Mouse (Mus musculus): ENCODE data around the gene Ipp.
A peak's percentile ranks its signal among the peaks of the same experiment; 100 is the strongest.

Gene Ipp

GRCm38 (mm10) chr4:116507425-116508218 lies at the start of gene Ipp:
TSS of gene Ipp (plus strand) at chr4:116507549.
- peak; percentile 96 for DNase-seq

GRCm38 (mm10) chr4:116461943-116462342 lies 45.4 kb upstream of the Ipp start:
- no peak for DNase-seq

GRCm38 (mm10) chr4:116463231-116464125 lies 43.9 kb upstream of the Ipp start:
- DNase-seq = peak; percentile 43

GRCm38 (mm10) chr4:116464126-116464981 lies 43.0 kb upstream of the Ipp start, which contains the start of gene Mast2:
TSS of gene Mast2 (minus strand) at chr4:116464183.
- DNase-seq = peak; percentile 85

- DNase-seq = no peak
Observed at GRCm38 (mm10) chr4:116481322-116481721, 26.0 kb upstream of the Ipp start.

- DNase-seq = no peak
Observed at GRCm38 (mm10) chr4:116483476-116483875, 23.9 kb upstream of the Ipp start.

- no peak for DNase-seq
Observed at GRCm38 (mm10) chr4:116491119-116491536, 16.2 kb upstream of the Ipp start.

GRCm38 (mm10) chr4:116491886-116492285 lies 15.5 kb upstream of the Ipp start:
- no peak for DNase-seq

GRCm38 (mm10) chr4:116492460-116492859 lies 14.9 kb upstream of the Ipp start:
- no peak for DNase-seq

- DNase-seq = no peak
Observed at GRCm38 (mm10) chr4:116493646-116494045, 13.7 kb upstream of the Ipp start.

GRCm38 (mm10) chr4:116499978-116500377 lies 7.4 kb upstream of the Ipp start:
- no peak for DNase-seq

GRCm38 (mm10) chr4:116506886-116507424 lies 394 bp upstream of the Ipp start:
- DNase-seq = no peak

- no peak for DNase-seq
Observed at GRCm38 (mm10) chr4:116531109-116531508, 23.8 kb downstream of the Ipp start.

GRCm38 (mm10) chr4:116536351-116536750 lies 29.0 kb downstream of the Ipp start:
- DNase-seq = no peak

- no peak for DNase-seq
Observed at GRCm38 (mm10) chr4:116537737-116538136, 30.4 kb downstream of the Ipp start.

GRCm38 (mm10) chr4:116550432-116550831 lies 43.1 kb downstream of the Ipp start:
- no peak for DNase-seq

GRCm38 (mm10) chr4:116553035-116553434 lies 45.7 kb downstream of the Ipp start:
- no peak for DNase-seq

GRCm38 (mm10) chr4:116555413-116556300 lies 48.3 kb downstream of the Ipp start, which contains the start of gene Tmem69:
TSS of gene Tmem69 (minus strand) at chr4:116555936.
- DNase-seq = peak; percentile 63

- peak; percentile 92 for DNase-seq
Observed at GRCm38 (mm10) chr4:116556561-116557305, 49.4 kb downstream of the Ipp start.

- peak; percentile 98 for DNase-seq
Observed at GRCm38 (mm10) chr4:116557306-116558121, 50.2 kb downstream of the Ipp start, which contains the start of gene Gpbp1l1. TSS of gene Gpbp1l1 (plus strand) at chr4:116557658.

All from cerebellum, adult 11 months (tissue).